Mouse (Mus musculus) Patski (cell line): ENCODE data around the gene Hlcs. TPM values are rescaled to one million over a fixed set of nuclear protein-coding genes. Genes with fewer than 3 reads are reported as not detected.

Source experiments
- ATAC-seq: fragments of 100-300 bp; one replicate; pipeline ENCODE4 v1.8.0; 2021
- CTCF ChIA-PET: fragments of 350-600 bp; sonication (Branson Sonifier 250); formaldehyde crosslinking; loops from one replicate; lab custom pipeline; 2022; ENCODE audit warnings: inconsistent platforms; lab: Charles Lee
- POLR2A ChIA-PET: fragments of 350-600 bp; sonication (Branson Sonifier 250); formaldehyde crosslinking; loops from one replicate; lab custom pipeline; 2022; ENCODE audit warnings: antibody characterized with exemption, inconsistent platforms; lab: Charles Lee
- DNase-seq: peaks from one replicate; pipeline ENCODE4 v3.0.0-alpha.2; 2011; ENCODE audit warnings: low read depth, low spot score
- H3K27me3 ChIP-seq: fragments of 371-371 bp; one replicate; pipeline ENCODE4 v1.5.1; 2021
- CTCF ChIP-seq: fragments of 100-300 bp; IDR thresholded peaks from one replicate; pipeline ENCODE4 v1.5.1; 2021
- in situ Hi-C: fragments of 300-500 bp; cut with MboI; formaldehyde crosslinking; loops from 3 replicates; pipeline ENCODE4 v1.11.1; 2018; ENCODE audit warnings: low pct_unique_long_range_greater_than_20kb, mixed read lengths
- polyA plus RNA-seq: library from polyadenylated mRNA; unstranded; gene quantifications from one replicate; pipeline ENCODE4 v1.2.3, GENCODE M21; 2021

Hlcs gene
- polyA plus RNA-seq, 1 experiment from 2014 or later, result 15.3 TPM

- POLR2A ChIA-PET, result interaction anchor here (0.5 kb wide), 1 partner anchor 173 kb away, joined by 3 read pairs; no protein-coding TSS in a partner anchor
- ATAC-seq, result no peak
Measured at GRCm38 (mm10) chr16:94249666-94250065, 63.7 kb downstream of the Hlcs start.

GRCm38 (mm10) chr16:94248721-94249120 lies 64.7 kb downstream of the Hlcs start:
- no peaks in the 10 kb centered on the region for H3K27me3 ChIP-seq
- DNase-seq, result no peak
- ATAC-seq, result no peak
- ChIA-PET POLR2A (interaction anchor here (0.8 kb wide), 1 partner anchor 1409 kb away, joined by 3 read pairs; no protein-coding TSS in a partner anchor), CTCF (no interaction called here)
- no peak for TF ChIP-seq CTCF
- in situ Hi-C loops, result loop anchor here (5.0 kb wide), 1 partner anchor 211 kb away; no protein-coding TSS in a partner anchor

More at GRCm38 (mm10) chr16:94249666-94250065, 63.7 kb downstream of the Hlcs start:
- CTCF ChIA-PET, result no interaction called here
- DNase-seq, result no peak
- no peaks in the 10 kb centered on the region for H3K27me3 ChIP-seq
- in situ Hi-C loops, result loop anchor here (5.0 to 10.0 kb wide), 2 partner anchors 212 to 305 kb away; no protein-coding TSS in a partner anchor
- no peak for TF ChIP-seq CTCF

- DNase-seq (no peak), ATAC-seq (no peak)
- ChIA-PET POLR2A (no interaction called here), CTCF (no interaction called here)
- in situ Hi-C loops, result loop anchor here (5.0 kb wide), 1 partner anchor 210 kb away; no protein-coding TSS in a partner anchor
- H3K27me3 ChIP-seq, result no peaks in the 10 kb centered on the region
- TF ChIP-seq CTCF, result no peak
Measured at GRCm38 (mm10) chr16:94246976-94247375, 66.4 kb downstream of the Hlcs start.

GRCm38 (mm10) chr16:94246058-94246784 lies 67.2 kb downstream of the Hlcs start:
- CTCF ChIA-PET, result no interaction called here
- in situ Hi-C loops, result loop anchor here (5.0 kb wide), 1 partner anchor 209 kb away; no protein-coding TSS in a partner anchor
- POLR2A ChIA-PET, result no interaction called here
- no peak for TF ChIP-seq CTCF
- no peak for ATAC-seq
- DNase-seq, result no peak
- no peaks in the 10 kb centered on the region for H3K27me3 ChIP-seq

GRCm38 (mm10) chr16:94241126-94241525 lies 72.2 kb downstream of the Hlcs start:
- ChIA-PET POLR2A (interaction anchor here (0.7 kb wide), 1 partner anchor 111 kb away, joined by 3 read pairs; no protein-coding TSS in a partner anchor), CTCF (no interaction called here)
- no peak for TF ChIP-seq CTCF

GRCm38 (mm10) chr16:94240190-94240589 lies 73.2 kb downstream of the Hlcs start:
- DNase-seq (no peak), ATAC-seq (no peak)
- TF ChIP-seq CTCF, result no peak
- in situ Hi-C loops, result no loop called here
- ChIA-PET CTCF (no interaction called here), POLR2A (no interaction called here)
- no peaks in the 10 kb centered on the region for H3K27me3 ChIP-seq

More at GRCm38 (mm10) chr16:94241126-94241525, 72.2 kb downstream of the Hlcs start:
- no peaks in the 10 kb centered on the region for H3K27me3 ChIP-seq
- no peak for DNase-seq
- no peak for ATAC-seq
- in situ Hi-C loops, result no loop called here

GRCm38 (mm10) chr16:94239567-94239966 lies 73.8 kb downstream of the Hlcs start:
- DNase-seq, result no peak
- no peaks in the 10 kb centered on the region for H3K27me3 ChIP-seq
- in situ Hi-C loops, result no loop called here
- no peak for ATAC-seq
- TF ChIP-seq CTCF, result no peak
- ChIA-PET CTCF (no interaction called here), POLR2A (no interaction called here)

- DNase-seq (no peak), ATAC-seq (no peak)
- H3K27me3 ChIP-seq, result no peaks in the 10 kb centered on the region
- no peak for TF ChIP-seq CTCF
- ChIA-PET CTCF (no interaction called here), POLR2A (no interaction called here)
- in situ Hi-C loops, result no loop called here
Measured at GRCm38 (mm10) chr16:94239146-94239545, 74.2 kb downstream of the Hlcs start.

GRCm38 (mm10) chr16:94237130-94237484 lies 76.3 kb downstream of the Hlcs start:
- in situ Hi-C loops, result no loop called here
- ChIA-PET POLR2A (no interaction called here), CTCF (no interaction called here)
- no peak for TF ChIP-seq CTCF
- ATAC-seq (no peak), DNase-seq (no peak)
- no peaks in the 10 kb centered on the region for H3K27me3 ChIP-seq

- TF ChIP-seq CTCF, result no peak
- no peaks in the 10 kb centered on the region for H3K27me3 ChIP-seq
- ATAC-seq (no peak), DNase-seq (no peak)
- ChIA-PET CTCF (no interaction called here), POLR2A (no interaction called here)
- in situ Hi-C loops, result no loop called here
Measured at GRCm38 (mm10) chr16:94236226-94237129, 76.9 kb downstream of the Hlcs start.
